Mouse (Mus musculus) C2C12 (cell line): ENCODE results near the gene Prkrip1.

Experiments used
- CTCF ChIP-seq: IDR thresholded peaks from one replicate; pipeline ENCODE4 v1.5.1; 2011; ENCODE audit not compliant: control insufficient read depth, insufficient read depth, insufficient read length
- MYOG ChIP-seq: IDR thresholded peaks from one replicate; pipeline ENCODE4 v1.6.1; 2011; ENCODE audit not compliant: control insufficient read depth, insufficient read length; ENCODE audit errors: extremely low read depth

GRCm38 (mm10) chr5:136246452-136246838, 47.7 kb upstream of the Prkrip1 start, which contains the start of gene Sh2b2:
- TF ChIP-seq CTCF (no peak), MYOG (no peak)
